Mouse (Mus musculus) kidney, postnatal 36 days (tissue): ENCODE measurements around the gene Prmt3.
A peak's percentile ranks its signal among the peaks of the same experiment; 100 is the strongest.

ENCODE experiments used
- DNase-seq, 2 experiments: peaks; one replicate each; pipeline ENCODE4 v3.0.0; 2021 to 2022; ENCODE audit warnings: mixed read lengths in 2 of 2

Prmt3 gene

DNA sequence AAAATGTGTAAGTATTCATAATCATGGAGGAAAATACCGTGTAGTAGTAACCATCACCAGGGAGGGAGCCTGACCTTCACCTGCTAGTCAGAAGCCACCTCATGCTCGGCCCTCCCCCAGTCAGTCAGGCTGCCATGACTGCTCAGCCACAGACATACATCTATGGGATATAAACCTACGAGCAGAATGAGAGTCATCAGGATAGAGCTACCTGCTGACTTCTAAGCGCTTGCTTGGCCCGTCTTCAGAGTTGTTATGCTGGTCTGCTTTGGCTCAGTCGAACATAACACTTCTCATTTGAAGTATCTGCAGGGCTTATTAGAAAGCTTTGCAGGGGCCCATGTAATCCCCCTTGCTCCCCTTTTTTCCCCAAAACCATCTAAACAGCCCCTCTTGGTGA, 25.4 kb downstream of the Prmt3 start:
- no peak for DNase-seq

DNA sequence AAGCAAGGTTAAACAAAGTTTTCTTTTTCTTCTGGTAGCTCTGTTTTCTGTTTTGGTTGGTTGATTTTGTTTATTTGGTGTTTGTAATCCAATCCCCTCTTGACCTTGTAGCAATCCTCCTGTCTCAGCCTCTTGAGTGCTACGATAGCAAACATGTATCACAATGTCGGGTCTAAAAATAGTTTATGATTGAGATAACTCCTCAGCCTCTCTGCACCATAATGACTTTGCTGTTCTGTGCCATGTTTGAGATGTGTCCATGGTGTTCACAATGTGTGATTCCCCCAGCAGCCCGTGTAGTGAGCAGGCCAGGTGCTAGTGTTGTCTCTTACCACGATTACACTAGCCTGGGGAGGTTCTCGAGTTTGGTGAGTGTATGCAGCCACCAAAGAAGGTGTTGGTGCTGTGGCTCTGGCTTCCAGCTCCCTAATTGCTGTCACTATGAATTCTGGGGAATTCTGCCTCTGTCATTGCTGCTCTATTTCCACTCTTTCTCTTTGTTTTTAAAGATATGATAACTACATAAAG, 26.6 kb downstream of the Prmt3 start:
- DNase-seq: no peak

- DNase-seq: no peak
Measured at GRCm38 (mm10) chr7:49805618-49806017, 27.5 kb downstream of the Prmt3 start.

DNA sequence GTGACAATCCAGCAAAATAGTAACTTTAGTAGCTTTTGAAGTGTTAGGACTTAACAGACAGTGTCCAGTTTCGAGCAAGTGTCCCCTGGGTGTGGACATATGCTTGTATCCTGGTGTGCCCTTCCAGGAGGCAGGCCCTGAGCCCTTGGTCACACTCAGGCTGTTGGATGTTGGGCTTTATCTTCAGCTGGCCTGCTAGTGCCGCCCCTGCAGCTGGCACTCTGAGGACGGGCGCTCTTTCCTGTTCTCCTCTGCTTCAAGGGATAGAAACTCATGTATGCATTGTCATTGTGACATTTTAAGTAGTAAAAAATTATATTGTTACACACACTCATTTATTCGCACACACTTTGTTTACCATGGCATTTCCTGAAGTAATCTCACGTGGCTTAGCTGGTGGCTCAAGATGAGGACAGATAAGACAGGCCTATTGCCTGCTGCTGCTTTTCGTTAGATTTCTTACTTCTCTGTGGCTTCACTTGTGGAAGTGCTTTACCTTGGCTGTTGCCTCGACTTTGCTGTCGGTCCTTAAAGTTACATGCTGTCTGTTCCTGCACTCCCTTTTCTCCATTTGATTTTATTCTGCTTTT, 29.0 kb downstream of the Prmt3 start:
- DNase-seq: no peak

- DNase-seq: no peak
Measured at GRCm38 (mm10) chr7:49807846-49808622, 29.9 kb downstream of the Prmt3 start.

GRCm38 (mm10) chr7:49809100-49809499, 31.0 kb downstream of the Prmt3 start:
- DNase-seq: no peak

DNA sequence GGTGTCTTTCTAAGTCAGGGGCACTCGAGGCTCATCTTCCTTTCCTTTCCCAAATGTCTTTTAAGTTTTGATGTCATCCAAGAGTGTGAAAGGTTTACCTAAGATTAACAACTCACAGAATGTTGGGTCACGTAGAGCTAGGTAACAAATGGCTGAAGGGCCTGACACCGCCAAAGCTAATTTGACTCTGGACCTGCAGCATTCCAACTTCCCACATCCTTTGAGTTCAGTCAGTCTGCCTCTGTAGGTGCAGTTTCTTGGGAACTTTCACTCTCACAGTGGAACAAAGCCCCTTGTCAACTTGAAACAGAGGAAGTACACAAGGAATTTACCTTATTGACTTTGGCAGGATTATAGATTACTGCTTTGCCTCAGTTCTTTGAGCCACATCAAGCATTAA, 31.4 kb downstream of the Prmt3 start:
- DNase-seq: no peak

- peak in 1 of 2 experiments; percentile 28 for DNase-seq
Measured at GRCm38 (mm10) chr7:49811346-49811745, 33.2 kb downstream of the Prmt3 start.

GRCm38 (mm10) chr7:49819393-49819792, 41.2 kb downstream of the Prmt3 start:
- DNase-seq: no peak

- DNase-seq: no peak
Measured at GRCm38 (mm10) chr7:49821370-49821769, 43.2 kb downstream of the Prmt3 start.

GRCm38 (mm10) chr7:49822028-49822427, 43.9 kb downstream of the Prmt3 start:
- DNase-seq: no peak

GRCm38 (mm10) chr7:49823595-49823994, 45.4 kb downstream of the Prmt3 start:
- peak in 1 of 2 experiments; percentile 16 for DNase-seq

DNA sequence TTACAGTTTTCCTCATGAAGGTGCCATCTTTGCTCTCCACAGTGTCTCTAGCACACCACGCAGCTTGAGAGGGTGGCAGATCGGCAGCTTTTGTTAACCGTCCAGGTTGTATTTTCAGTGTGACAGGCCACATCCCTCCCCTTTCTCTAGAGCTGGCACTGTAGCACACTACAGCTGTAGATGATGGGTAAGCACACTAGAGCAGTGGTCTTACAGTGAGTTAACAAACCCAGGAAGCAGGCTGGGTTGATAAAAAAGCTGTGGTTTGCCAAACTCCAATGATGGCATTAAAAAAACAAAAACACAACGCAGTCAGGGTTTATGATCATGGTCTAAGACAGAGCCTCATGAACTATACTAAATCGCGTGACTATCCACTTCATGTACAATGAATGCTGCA, 45.9 kb downstream of the Prmt3 start:
- DNase-seq: no peak

DNA sequence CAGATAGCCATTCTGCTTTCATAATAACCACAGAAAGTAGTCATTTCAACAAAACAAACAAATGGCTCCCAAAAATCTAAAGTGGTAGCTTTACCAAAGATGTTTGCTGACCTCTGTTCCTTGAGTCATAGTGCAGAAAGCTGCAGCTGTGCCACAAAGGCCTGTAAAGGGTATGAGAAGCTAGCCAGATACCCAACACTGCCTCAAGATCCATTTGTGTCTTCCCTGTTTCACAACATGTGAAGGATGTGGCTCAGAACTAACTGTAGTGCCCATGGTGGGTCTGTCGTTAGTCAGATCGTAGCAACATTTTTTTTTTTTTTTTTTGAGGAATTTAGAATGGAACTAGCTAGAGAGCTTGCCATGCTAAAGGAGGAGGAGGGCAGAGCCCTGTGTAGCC, 46.4 kb downstream of the Prmt3 start:
- no peak for DNase-seq

DNA sequence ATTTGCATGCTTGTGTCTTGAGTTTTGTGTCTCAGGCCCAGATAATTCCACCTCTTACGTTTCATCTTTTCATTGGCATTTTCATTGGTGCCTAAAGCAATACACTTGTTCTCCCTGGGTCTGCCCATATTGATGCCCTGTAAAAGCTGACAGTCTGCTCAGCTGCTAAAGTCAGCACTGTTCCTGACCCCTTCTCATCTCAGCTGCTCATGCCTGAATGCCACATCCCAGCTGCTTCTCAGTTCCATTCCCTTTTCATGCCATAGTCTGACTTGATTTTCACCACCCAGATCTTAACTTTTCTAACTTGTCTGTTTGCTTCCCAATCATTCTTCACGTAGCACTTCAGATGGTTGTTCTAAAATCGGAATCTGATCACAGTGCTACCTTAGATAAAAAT, 47.3 kb downstream of the Prmt3 start:
- DNase-seq: no peak

GRCm38 (mm10) chr7:49827920-49828319, 49.8 kb downstream of the Prmt3 start:
- DNase-seq: no peak

GRCm38 (mm10) chr7:49842366-49843282, 64.5 kb downstream of the Prmt3 start:
- DNase-seq: no peak

- no peak for DNase-seq
Measured at GRCm38 (mm10) chr7:49843304-49843933, 65.3 kb downstream of the Prmt3 start.

- no peak for DNase-seq
Measured at GRCm38 (mm10) chr7:49847939-49848338, 69.8 kb downstream of the Prmt3 start.

- no peak for DNase-seq
Measured at GRCm38 (mm10) chr7:49853342-49854181, 75.4 kb downstream of the Prmt3 start.

DNA sequence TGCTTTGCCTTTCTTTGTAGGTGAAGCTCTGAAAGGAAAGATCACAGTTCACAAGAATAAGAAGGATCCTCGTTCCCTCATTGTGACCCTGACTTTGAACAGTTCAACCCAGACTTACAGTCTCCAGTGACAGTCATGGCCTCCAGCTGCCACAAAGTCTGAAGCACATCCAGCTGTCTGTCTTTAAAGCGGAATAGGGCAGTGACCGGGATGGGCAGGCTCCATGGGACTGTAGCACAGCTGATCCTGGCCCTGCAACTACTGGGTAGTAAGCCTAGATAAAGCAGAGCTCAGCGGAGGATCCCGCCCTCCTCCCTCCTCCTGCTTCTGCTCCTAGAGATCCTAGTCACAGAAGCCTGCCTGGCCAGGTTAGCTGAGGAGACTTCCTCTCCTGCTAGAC, 79.2 kb downstream of the Prmt3 start:
- DNase-seq: no peak

- DNase-seq: no peak
Measured at GRCm38 (mm10) chr7:49858257-49858656, 80.1 kb downstream of the Prmt3 start.
